Mouse (Mus musculus): ENCODE data around the gene Coq7. TPM values are rescaled to one million over a fixed set of nuclear protein-coding genes. Genes with fewer than 3 reads are reported as not detected.
A peak's percentile ranks its signal among the peaks of the same experiment; 100 is the strongest.

Coq7 gene
- polyA plus RNA-seq, 1 experiment from 2014 or later, result 111 TPM

GRCm38 (mm10) chr7:118490666-118491430 lies 42.3 kb downstream of the Coq7 start:
- ATAC-seq (ENCODE audit: low FRiP score) (peak; percentile 8), DNase-seq (ENCODE audit: low spot score, missing footprints) (peak; percentile 96)
- Histone ChIP-seq H3K4me1 (ENCODE audit: control insufficient read depth, insufficient read depth, low read length) (0 out of 2 replicates have a peak, but pooled peaks cover 4% of the 10 kb centered on the region), H3K4me2 (peak overlapping the region; percentile 79), H3K27me3 (ENCODE audit: control insufficient read depth, insufficient read depth, low read length) (peaks cover 34% of the 10 kb centered on the region), H3K9ac (ENCODE audit: low read length) (peak overlapping the region; percentile 83), H3K36me3 (ENCODE audit: control insufficient read depth, insufficient read depth, low read length) (no peaks in the 10 kb centered on the region), H3K9me3 (ENCODE audit: control insufficient read depth, low read length) (no peaks in the 10 kb centered on the region), H3K27ac (ENCODE audit: low read depth, low read length) (no peak overlapping the region), H3K4me3 (ENCODE audit: low read depth, low read length) (peak overlapping the region; percentile 55)
- WGBS, result 3% methylated on average over 62 of the region's 67 CpGs

GRCm38 (mm10) chr7:118489706-118490665 lies 43.2 kb downstream of the Coq7 start:
- H3K9ac ChIP-seq (ENCODE audit: low read length), result no peak overlapping the region
- no peaks in the 10 kb centered on the region for H3K9me3 ChIP-seq (ENCODE audit: control insufficient read depth, low read length)
- peak; percentile 8; the same call in 1 of the 2 replicates for ATAC-seq (ENCODE audit: low FRiP score)
- no peak overlapping the region for H3K4me2 ChIP-seq
- H3K27me3 ChIP-seq (ENCODE audit: control insufficient read depth, insufficient read depth, low read length), result peaks cover 34% of the 10 kb centered on the region
- no peaks in the 10 kb centered on the region for H3K36me3 ChIP-seq (ENCODE audit: control insufficient read depth, insufficient read depth, low read length)
- H3K4me3 ChIP-seq (ENCODE audit: low read depth, low read length), result no peak overlapping the region
- DNase-seq (ENCODE audit: low spot score, missing footprints), result peak; percentile 86
- 0 out of 2 replicates have a peak, but pooled peaks cover 4% of the 10 kb centered on the region for H3K4me1 ChIP-seq (ENCODE audit: control insufficient read depth, insufficient read depth, low read length)
- H3K27ac ChIP-seq (ENCODE audit: low read depth, low read length), result no peak overlapping the region
- WGBS, result 10% methylated on average over 57 of the region's 57 CpGs

- 37% methylated on average over 8 of the region's 8 CpGs for WGBS
- Histone ChIP-seq H3K4me2 (no peak overlapping the region), H3K9me3 (ENCODE audit: control insufficient read depth, low read length) (no peaks in the 10 kb centered on the region), H3K27me3 (ENCODE audit: control insufficient read depth, insufficient read depth, low read length) (peaks cover 34% of the 10 kb centered on the region), H3K27ac (ENCODE audit: low read depth, low read length) (no peak overlapping the region), H3K4me3 (ENCODE audit: low read depth, low read length) (no peak overlapping the region), H3K4me1 (ENCODE audit: control insufficient read depth, insufficient read depth, low read length) (0 out of 2 replicates have a peak, but pooled peaks cover 4% of the 10 kb centered on the region), H3K36me3 (ENCODE audit: control insufficient read depth, insufficient read depth, low read length) (no peaks in the 10 kb centered on the region), H3K9ac (ENCODE audit: low read length) (no peak overlapping the region)
- peak; percentile 87 for DNase-seq (ENCODE audit: low spot score, missing footprints)
- no peak for ATAC-seq (ENCODE audit: low FRiP score)
Observed at GRCm38 (mm10) chr7:118488060-118488664, 45.0 kb downstream of the Coq7 start.

GRCm38 (mm10) chr7:118486917-118487316 lies 46.2 kb downstream of the Coq7 start:
- no peaks in the 10 kb centered on the region for H3K9me3 ChIP-seq (ENCODE audit: control insufficient read depth, low read length)
- H3K4me2 ChIP-seq, result no peak overlapping the region
- 0 out of 2 replicates have a peak, but pooled peaks cover 2% of the 10 kb centered on the region for H3K4me1 ChIP-seq (ENCODE audit: control insufficient read depth, insufficient read depth, low read length)
- no peak overlapping the region for H3K4me3 ChIP-seq (ENCODE audit: low read depth, low read length)
- 63% methylated on average over 5 of the region's 5 CpGs for WGBS
- H3K27ac ChIP-seq (ENCODE audit: low read depth, low read length), result no peak overlapping the region
- no peaks in the 10 kb centered on the region for H3K36me3 ChIP-seq (ENCODE audit: control insufficient read depth, insufficient read depth, low read length)
- DNase-seq (ENCODE audit: low spot score, missing footprints) (no peak), ATAC-seq (ENCODE audit: low FRiP score) (no peak)
- H3K27me3 ChIP-seq (ENCODE audit: control insufficient read depth, insufficient read depth, low read length), result peaks cover 29% of the 10 kb centered on the region
- H3K9ac ChIP-seq (ENCODE audit: low read length), result no peak overlapping the region

- H3K4me2 ChIP-seq, result no peak overlapping the region
- H3K4me1 ChIP-seq (ENCODE audit: control insufficient read depth, insufficient read depth, low read length), result no peaks in the 10 kb centered on the region
- 88% methylated on average over 1 of the region's 1 CpGs for WGBS
- DNase-seq (ENCODE audit: low spot score, missing footprints) (no peak), ATAC-seq (ENCODE audit: low FRiP score) (no peak)
- H3K27me3 ChIP-seq (ENCODE audit: control insufficient read depth, insufficient read depth, low read length), result peaks cover 4% of the 10 kb centered on the region
- H3K36me3 ChIP-seq (ENCODE audit: control insufficient read depth, insufficient read depth, low read length), result no peaks in the 10 kb centered on the region
- no peaks in the 10 kb centered on the region for H3K9me3 ChIP-seq (ENCODE audit: control insufficient read depth, low read length)
- no peak overlapping the region for H3K4me3 ChIP-seq (ENCODE audit: low read depth, low read length)
- H3K9ac ChIP-seq (ENCODE audit: low read length), result no peak overlapping the region
- H3K27ac ChIP-seq (ENCODE audit: low read depth, low read length), result no peak overlapping the region
Observed at GRCm38 (mm10) chr7:118483996-118484395, 49.2 kb downstream of the Coq7 start.

- Histone ChIP-seq H3K36me3 (ENCODE audit: control insufficient read depth, insufficient read depth, low read length) (no peaks in the 10 kb centered on the region), H3K9me3 (ENCODE audit: control insufficient read depth, low read length) (no peaks in the 10 kb centered on the region), H3K9ac (ENCODE audit: low read length) (no peak overlapping the region), H3K4me2 (no peak overlapping the region), H3K27ac (ENCODE audit: low read depth, low read length) (no peak overlapping the region), H3K4me3 (ENCODE audit: low read depth, low read length) (no peak overlapping the region), H3K4me1 (ENCODE audit: control insufficient read depth, insufficient read depth, low read length) (no peaks in the 10 kb centered on the region), H3K27me3 (ENCODE audit: control insufficient read depth, insufficient read depth, low read length) (no peaks in the 10 kb centered on the region)
- no peak for ATAC-seq (ENCODE audit: low FRiP score)
- 95% methylated on average over 2 of the region's 2 CpGs for WGBS
- DNase-seq (ENCODE audit: low spot score, missing footprints), result no peak
Observed at GRCm38 (mm10) chr7:118482001-118482400, 51.2 kb downstream of the Coq7 start.

GRCm38 (mm10) chr7:118481047-118481810 lies 51.9 kb downstream of the Coq7 start:
- Histone ChIP-seq H3K27ac (ENCODE audit: low read depth, low read length) (no peak overlapping the region), H3K36me3 (ENCODE audit: control insufficient read depth, insufficient read depth, low read length) (no peaks in the 10 kb centered on the region), H3K4me2 (no peak overlapping the region), H3K4me1 (ENCODE audit: control insufficient read depth, insufficient read depth, low read length) (peaks cover 4% of the 10 kb centered on the region; the same call in 1 of the 2 replicates), H3K9me3 (ENCODE audit: control insufficient read depth, low read length) (no peaks in the 10 kb centered on the region), H3K4me3 (ENCODE audit: low read depth, low read length) (no peak overlapping the region), H3K27me3 (ENCODE audit: control insufficient read depth, insufficient read depth, low read length) (no peaks in the 10 kb centered on the region), H3K9ac (ENCODE audit: low read length) (no peak overlapping the region)
- DNase-seq (ENCODE audit: low spot score, missing footprints) (no peak), ATAC-seq (ENCODE audit: low FRiP score) (no peak)
- 85% methylated on average over 10 of the region's 10 CpGs for WGBS

- Histone ChIP-seq H3K4me2 (no peak overlapping the region), H3K9me3 (ENCODE audit: control insufficient read depth, low read length) (no peaks in the 10 kb centered on the region), H3K4me1 (ENCODE audit: control insufficient read depth, insufficient read depth, low read length) (peaks cover 4% of the 10 kb centered on the region; the same call in 1 of the 2 replicates), H3K27ac (ENCODE audit: low read depth, low read length) (no peak overlapping the region), H3K9ac (ENCODE audit: low read length) (no peak overlapping the region), H3K36me3 (ENCODE audit: control insufficient read depth, insufficient read depth, low read length) (no peaks in the 10 kb centered on the region), H3K27me3 (ENCODE audit: control insufficient read depth, insufficient read depth, low read length) (no peaks in the 10 kb centered on the region), H3K4me3 (ENCODE audit: low read depth, low read length) (no peak overlapping the region)
- DNase-seq (ENCODE audit: low spot score, missing footprints) (no peak), ATAC-seq (ENCODE audit: low FRiP score) (no peak)
- WGBS, result 91% methylated on average over 9 of the region's 9 CpGs
Observed at GRCm38 (mm10) chr7:118480160-118480709, 52.9 kb downstream of the Coq7 start.

Measured in midbrain, embryonic 11.5 days (tissue).